Mouse (Mus musculus): ENCODE measurements around the gene Snapc4. TPM values are rescaled to one million over a fixed set of nuclear protein-coding genes. Genes with fewer than 3 reads are reported as not detected.

Gene Snapc4
- polyA plus RNA-seq, 1 experiment from 2014 or later, result 10.5 TPM

Other genes starting within 250 kb of the Snapc4 start
- not detected in 2 replicates for gene Lhx3, start 172.4 kb downstream of the Snapc4 start, polyA plus RNA-seq (2015; fragmentation: Nextera tagmentation; extraction: Ambion mirVana)
- gene Qsox2, start 143.1 kb downstream of the Snapc4 start, polyA plus RNA-seq (2015; fragmentation: Nextera tagmentation; extraction: Ambion mirVana), result 5.7 and 7.7 TPM in 2 replicates
- gene Ccdc187, start 86.1 kb downstream of the Snapc4 start, polyA plus RNA-seq (2015; fragmentation: Nextera tagmentation; extraction: Ambion mirVana), result 0.02 and 0.03 TPM in 2 replicates
- 3.4 TPM in 2 replicates for gene Gpsm1, start 65.1 kb downstream of the Snapc4 start, polyA plus RNA-seq (2015; fragmentation: Nextera tagmentation; extraction: Ambion mirVana)
- gene Dnlz, start 28.5 kb downstream of the Snapc4 start, polyA plus RNA-seq (2015; fragmentation: Nextera tagmentation; extraction: Ambion mirVana), result 10.0 and 11.2 TPM in 2 replicates
- gene Card9, start 19.7 kb downstream of the Snapc4 start, polyA plus RNA-seq (2015; fragmentation: Nextera tagmentation; extraction: Ambion mirVana), result 1.2 and 1.5 TPM in 2 replicates
- gene Entr1, start 8.7 kb upstream of the Snapc4 start, polyA plus RNA-seq (2015; fragmentation: Nextera tagmentation; extraction: Ambion mirVana), result 47.6 and 52.4 TPM in 2 replicates
- 81.5 and 93.2 TPM in 2 replicates for gene Pmpca, start 8.7 kb upstream of the Snapc4 start, polyA plus RNA-seq (2015; fragmentation: Nextera tagmentation; extraction: Ambion mirVana)
- gene Inpp5e, start 28.6 kb upstream of the Snapc4 start, polyA plus RNA-seq (2015; fragmentation: Nextera tagmentation; extraction: Ambion mirVana), result 6.3 and 7.3 TPM in 2 replicates
- gene Sec16a, start 64.6 kb upstream of the Snapc4 start, polyA plus RNA-seq (2015; fragmentation: Nextera tagmentation; extraction: Ambion mirVana), result 6.9 and 8.5 TPM in 2 replicates
- 1.5 and 1.6 TPM in 2 replicates for gene Notch1, start 136.0 kb upstream of the Snapc4 start, polyA plus RNA-seq (2015; fragmentation: Nextera tagmentation; extraction: Ambion mirVana)
- 69.4 and 79.4 TPM in 2 replicates for gene Egfl7, start 199.4 kb upstream of the Snapc4 start, polyA plus RNA-seq (2015; fragmentation: Nextera tagmentation; extraction: Ambion mirVana)
- gene Gm20532, start 206.0 kb upstream of the Snapc4 start, polyA plus RNA-seq (2015; fragmentation: Nextera tagmentation; extraction: Ambion mirVana), result not detected in 2 replicates
- 30.9 and 32.7 TPM in 2 replicates for gene Agpat2, start 223.8 kb upstream of the Snapc4 start, polyA plus RNA-seq (2015; fragmentation: Nextera tagmentation; extraction: Ambion mirVana)
- 2.1 and 2.3 TPM in 2 replicates for gene Fam69b, start 247.8 kb upstream of the Snapc4 start, polyA plus RNA-seq (2015; fragmentation: Nextera tagmentation; extraction: Ambion mirVana)

Data from liver, embryonic 13.5 days (tissue).